Comparison of ENCODE assay signal across 23 mouse cellular contexts in genomic region chr4:88081885-88082284, GRCm38 (mm10). TPM values are rescaled to one million over a fixed set of nuclear protein-coding genes. Genes with fewer than 3 reads are reported as not detected.
DNase-seq lines count a peak whose midpoint lies in the region; ATAC-seq and TF ChIP-seq lines count a peak whose summit lies in the region.
"Had no signal": no experiment of that assay in that cellular context is flagged by ENCODE, and none has a peak within 500 bp of the region (broad histone marks: within the 10 kb centered on the region; RNA-seq: fewer than 3 reads in every experiment).

No protein-coding gene starts in this region.

- H3K4me1 ChIP-seq in G1E (ENCODE audit: insufficient read depth, low read depth, low read length) = peaks cover 30% of the 10 kb centered on the region
- no peaks in the 10 kb centered on the region for H3K4me1 ChIP-seq in liver, postnatal 0 days (ENCODE audit: insufficient read depth)
- H3K4me1 ChIP-seq: forebrain, embryonic 15.5 days; hindbrain, embryonic 10.5 days; neural tube, embryonic 15.5 days had no signal

- intact Hi-C loops in heart, postnatal 10 days (cut with DNase I) = no loop called here

- TF ChIP-seq CTCF in G1E (IDR thresholded peaks at IDR 0.05; ENCODE audit: low read depth, low read length) = no peak
- no peak for TF ChIP-seq CTCF in liver, postnatal 0 days (IDR thresholded peaks at IDR 0.05; ENCODE audit: low read depth)

- ATAC-seq in G1E (ENCODE audit: extremely low read depth, insufficient number of reproducible peaks, low FRiP score, poor library complexity, severe bottlenecking) = peak; percentile 41; the same call in 1 of the 2 replicates
- no peak for ATAC-seq in liver, postnatal 0 days
- ATAC-seq: forebrain, embryonic 15.5 days; midbrain, embryonic 16.5 days had no signal

- peak; percentile 30 for DNase-seq in heart, adult 11 months
- DNase-seq in heart, postnatal 10 days = no peak
- DNase-seq in G1E (ENCODE audit: low spot score) = no peak
- DNase-seq in induced T-regulatory cell, adult 2 months (ENCODE audit: low read depth) = peak; percentile 31
- DNase-seq in liver, postnatal 0 days = no peak
- DNase-seq in left cerebral cortex, adult 18-20 months (ENCODE audit: low spot score in 2 of 2) = no peak
- DNase-seq in adrenal gland, adult 8-10 months = no peak
- DNase-seq in embryo, embryonic 11 days = no peak
- DNase-seq: adrenal gland, postnatal 36 days; cerebellum, adult 9-11 months; kidney, adult 2 months; layer of hippocampus, adult 9-11 months; lung, adult 18-20 months had no signal

- peak overlapping the region; percentile 59 for H3K4me3 ChIP-seq in G1E (ENCODE audit: low read depth, low read length)
- H3K4me3 ChIP-seq in liver, postnatal 0 days (ENCODE audit: low read depth, low read length) = no peak overlapping the region
- H3K4me3 ChIP-seq: embryonic facial prominence, embryonic 13.5 days; forebrain, embryonic 15.5 days; hindbrain, embryonic 10.5 days; left cerebral cortex, adult 2 months; midbrain, embryonic 10.5 days; neural tube, embryonic 15.5 days had no signal

- no peaks in the 10 kb centered on the region for H3K27me3 ChIP-seq in G1E (ENCODE audit: insufficient read depth, low read length)
- H3K27me3 ChIP-seq in liver, postnatal 0 days (ENCODE audit: insufficient read depth, low read length) = no peaks in the 10 kb centered on the region
- H3K27me3 ChIP-seq: embryonic facial prominence, embryonic 13.5 days; forebrain, embryonic 15.5 days; neural tube, embryonic 15.5 days had no signal

- no peaks in the 10 kb centered on the region for H3K9me3 ChIP-seq in G1E (replicated peaks)
- H3K9me3 ChIP-seq in liver, postnatal 0 days (ENCODE audit: low read length) = no peaks in the 10 kb centered on the region
- H3K9me3 ChIP-seq: embryonic facial prominence, embryonic 13.5 days; forebrain, embryonic 15.5 days; hindbrain, embryonic 10.5 days; midbrain, embryonic 10.5 days; neural tube, embryonic 15.5 days had no signal

- no peak overlapping the region for H3K27ac ChIP-seq in liver, postnatal 0 days (ENCODE audit: low read depth)
- H3K27ac ChIP-seq: embryonic facial prominence, embryonic 13.5 days; forebrain, embryonic 15.5 days; hindbrain, embryonic 10.5 days; kidney, postnatal 0 days; left cerebral cortex, adult 2 months; midbrain, embryonic 10.5 days; neural tube, embryonic 15.5 days; stomach, postnatal 0 days had no signal

- peak overlapping the region; percentile 4; the same call in 1 of the 2 replicates for H3K4me2 ChIP-seq in liver, postnatal 0 days (ENCODE audit: low read depth, low read length)
- H3K4me2 ChIP-seq: embryonic facial prominence, embryonic 13.5 days; forebrain, embryonic 15.5 days; heart, embryonic 11.5 days; neural tube, embryonic 15.5 days had no signal

- H3K36me3 ChIP-seq in G1E (replicated peaks) = no peaks in the 10 kb centered on the region
- H3K36me3 ChIP-seq in liver, postnatal 0 days (replicated peaks; ENCODE audit: insufficient read depth, low read length) = no peaks in the 10 kb centered on the region
- H3K36me3 ChIP-seq: embryonic facial prominence, embryonic 13.5 days; forebrain, embryonic 15.5 days; hindbrain, embryonic 10.5 days; midbrain, embryonic 10.5 days; neural tube, embryonic 15.5 days had no signal

- no peak for TF ChIP-seq EP300 in liver, postnatal 0 days (IDR thresholded peaks at IDR 0.05; ENCODE audit: low read depth)

- WGBS in liver, postnatal 0 days (ENCODE audit: insufficient replicate concordance) = 86% methylated on average over 3 of the region's 3 CpGs

- H3K9ac ChIP-seq in liver, postnatal 0 days (replicated peaks) = no peak overlapping the region
- H3K9ac ChIP-seq: embryonic facial prominence, embryonic 13.5 days; forebrain, embryonic 15.5 days; neural tube, embryonic 15.5 days had no signal

RNA-seq across cellular contexts. Expression of gene Focad, which starts 12.5 kb away (rescaled TPM):
- total RNA-seq in heart, postnatal 10 days (2021) = 10 to 100 TPM; 13.9 to 16.7 TPM
- 31.6 and 31.7 TPM in 2 replicates for total RNA-seq in G1E (2014; fragmentation: Nextera tagmentation)
- 21.4 and 21.6 TPM in 2 replicates for total RNA-seq in G1E (2017)
- polyA plus RNA-seq in G1E (2012) = 4.3 and 5.2 TPM in 2 replicates
- 3.4 and 3.5 TPM in 2 replicates for polyA plus RNA-seq in liver, postnatal 0 days (2015; fragmentation: Nextera tagmentation; extraction: Ambion mirVana)
- 10 to 100 TPM; 46.9 to 50.3 TPM for total RNA-seq in left cerebral cortex, adult 18-20 months (2021)
- 10 to 100 TPM; 28.8 to 31.9 (median 29.9) TPM for total RNA-seq in adrenal gland, adult 8-10 months (2022)

RNA-seq across cellular contexts. Expression of gene Mllt3, which starts 48.7 kb away (rescaled TPM):
- total RNA-seq in heart, postnatal 10 days (2021) = 10 to 100 TPM; 10.7 to 12.3 TPM
- 105 and 123 TPM in 2 replicates for total RNA-seq in G1E (2014; fragmentation: Nextera tagmentation)
- 79.6 and 97.8 TPM in 2 replicates for total RNA-seq in G1E (2017)
- 10.6 and 12.1 TPM in 2 replicates for polyA plus RNA-seq in G1E (2012)
- 28.5 and 34.8 TPM in 2 replicates for polyA plus RNA-seq in liver, postnatal 0 days (2015; fragmentation: Nextera tagmentation; extraction: Ambion mirVana)
- total RNA-seq in left cerebral cortex, adult 18-20 months (2021) = 10 to 100 TPM; 40.0 to 49.7 TPM
- 10 to 100 TPM; 26.0 to 32.0 (median 27.7) TPM for total RNA-seq in adrenal gland, adult 8-10 months (2022)

Comparison
In these comparisons a context has a peak if more than half of its experiments do, and no peak if none do; other contexts are left out.
1. DNase-seq: peak in heart, adult 11 months (single experiment) and induced T-regulatory cell, adult 2 months (single experiment); none in heart, postnatal 10 days (0 of 2), G1E (single experiment), liver, postnatal 0 days (single experiment), left cerebral cortex, adult 18-20 months (0 of 2), adrenal gland, adult 8-10 months (single experiment) and embryo, embryonic 11 days (single experiment).